Mouse (Mus musculus): Measurements from ENCODE around the gene Inafm1.

DNA sequence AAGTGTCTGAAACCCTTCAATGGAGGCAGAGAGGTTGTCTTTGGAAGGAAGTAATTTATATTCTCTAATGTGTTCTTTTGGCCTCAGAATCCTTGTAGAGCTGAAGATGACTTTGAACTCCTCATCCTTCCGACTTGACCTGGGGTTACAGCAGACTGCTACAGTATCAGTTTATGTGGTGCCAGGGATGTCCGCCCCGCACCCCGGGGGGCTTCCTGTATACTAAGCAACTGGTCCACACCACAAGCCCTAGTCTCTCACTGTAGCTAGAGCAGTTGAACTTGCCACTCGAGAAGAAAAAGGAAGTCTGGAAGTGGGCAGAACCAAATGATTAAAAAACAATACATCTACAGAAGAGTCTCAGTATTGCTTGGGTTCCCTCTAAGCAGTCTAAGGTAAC is 9.6 kb downstream of the Inafm1 start:
- TF ChIP-seq POLR2A (IDR thresholded peaks at IDR 0.05; ENCODE audit: control insufficient read depth in 1 of 2, insufficient read depth in 1 of 2, low read depth in 1 of 2, low read length in 2 of 2, poor library complexity in 1 of 2) = no peak
- no peak for TF ChIP-seq POLR2AphosphoS2 (IDR thresholded peaks at IDR 0.05; ENCODE audit: low read length)
- TF ChIP-seq HCFC1 (IDR thresholded peaks at IDR 0.05; ENCODE audit: low read depth, low read length) = no peak
- TF ChIP-seq MAFK (IDR thresholded peaks at IDR 0.05; ENCODE audit: borderline replicate concordance, low read depth, low read length) = no peak
- TF ChIP-seq CTCF (IDR thresholded peaks at IDR 0.05 in 2 of 3, conservative IDR thresholded peaks at IDR 0.05 in 1 of 3; ENCODE audit: control insufficient read depth in 1 of 3, insufficient read depth in 1 of 3, low read depth in 2 of 3, low read length in 3 of 3, poor library complexity in 1 of 3, severe bottlenecking in 1 of 3) = no peak
- no peak for TF ChIP-seq TAL1 (IDR thresholded peaks at IDR 0.05; ENCODE audit: low read length)
- TF ChIP-seq ZNF384 (IDR thresholded peaks at IDR 0.05; ENCODE audit: low read depth, low read length) = no peak
- no peak for TF ChIP-seq GATA1 (IDR thresholded peaks at IDR 0.05; ENCODE audit: low read depth, low read length)

Data from MEL (cell line).